Mouse (Mus musculus): ENCODE data around the gene Efna5. TPM values are rescaled to one million over a fixed set of nuclear protein-coding genes. Genes with fewer than 3 reads are reported as not detected.

Efna5 gene
- polyA plus RNA-seq, 1 experiment = 49.7 TPM

- Histone ChIP-seq H3K27ac (ENCODE audit: insufficient read depth, low read length) (peak overlapping the region; percentile 11; the same call in 1 of the 2 replicates), H3K4me3 (ENCODE audit: insufficient read depth, low read length) (no peak overlapping the region), H3K4me1 (ENCODE audit: control insufficient read depth, insufficient read depth, low read length) (no peaks in the 10 kb centered on the region; the same call in 1 of the 2 replicates)
- TF ChIP-seq CTCF (IDR thresholded peaks at IDR 0.05; ENCODE audit: borderline replicate concordance, insufficient read depth, low read length) = no peak
Observed at GRCm38 (mm10) chr17:62590685-62591460, 290.2 kb downstream of the Efna5 start.

- no peak overlapping the region for H3K4me3 ChIP-seq (ENCODE audit: insufficient read depth, low read length)
- TF ChIP-seq CTCF (IDR thresholded peaks at IDR 0.05; ENCODE audit: borderline replicate concordance, insufficient read depth, low read length) (no peak), POLR2A (IDR thresholded peaks at IDR 0.05; ENCODE audit: low read depth, low read length) (no peak)
- H3K4me1 ChIP-seq (ENCODE audit: control insufficient read depth, insufficient read depth, low read length) = no peaks in the 10 kb centered on the region
- H3K27ac ChIP-seq (ENCODE audit: insufficient read depth, low read length) = no peak overlapping the region
Observed at GRCm38 (mm10) chr17:62580127-62580526, 301.0 kb downstream of the Efna5 start.

- TF ChIP-seq POLR2A (IDR thresholded peaks at IDR 0.05; ENCODE audit: low read depth, low read length) (no peak), CTCF (IDR thresholded peaks at IDR 0.05; ENCODE audit: borderline replicate concordance, insufficient read depth, low read length) (no peak)
- no peaks in the 10 kb centered on the region for H3K4me1 ChIP-seq (ENCODE audit: control insufficient read depth, insufficient read depth, low read length)
- no peak overlapping the region for H3K27ac ChIP-seq (ENCODE audit: insufficient read depth, low read length)
- H3K4me3 ChIP-seq (ENCODE audit: insufficient read depth, low read length) = no peak overlapping the region
Observed at GRCm38 (mm10) chr17:62579618-62580017, 301.5 kb downstream of the Efna5 start.

GRCm38 (mm10) chr17:62574499-62575265 is 306.4 kb downstream of the Efna5 start:
- Histone ChIP-seq H3K4me3 (ENCODE audit: insufficient read depth, low read length) (no peak overlapping the region), H3K4me1 (ENCODE audit: control insufficient read depth, insufficient read depth, low read length) (peaks cover 2% of the 10 kb centered on the region; the same call in 1 of the 2 replicates), H3K27ac (ENCODE audit: insufficient read depth, low read length) (no peak overlapping the region)
- TF ChIP-seq CTCF (IDR thresholded peaks at IDR 0.05; ENCODE audit: borderline replicate concordance, insufficient read depth, low read length) (no peak), POLR2A (IDR thresholded peaks at IDR 0.05; ENCODE audit: low read depth, low read length) (no peak)

DNA sequence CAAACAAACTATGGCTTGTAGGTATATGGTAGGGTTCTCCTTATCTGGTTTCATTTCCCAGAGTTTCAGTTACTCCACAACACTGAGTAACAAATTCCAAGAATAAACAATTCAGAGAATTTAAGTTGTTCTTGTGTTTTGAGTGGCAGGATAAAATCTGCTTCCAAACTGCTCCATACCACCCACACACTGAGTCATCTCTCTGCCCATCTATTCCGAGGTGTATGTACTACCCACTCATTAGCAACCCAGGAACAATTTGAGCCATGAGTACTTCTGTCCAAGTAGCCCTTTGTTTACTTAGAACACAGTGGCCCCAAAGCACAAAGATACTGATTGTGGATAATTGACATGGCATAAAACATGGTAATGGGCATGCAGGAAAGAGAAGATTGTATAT is 311.0 kb downstream of the Efna5 start:
- no peak overlapping the region for H3K4me3 ChIP-seq (ENCODE audit: insufficient read depth, low read length)
- H3K4me1 ChIP-seq (ENCODE audit: control insufficient read depth, insufficient read depth, low read length) = peaks cover 2% of the 10 kb centered on the region; the same call in 1 of the 2 replicates
- TF ChIP-seq POLR2A (IDR thresholded peaks at IDR 0.05; ENCODE audit: low read depth, low read length) = no peak
- TF ChIP-seq CTCF (IDR thresholded peaks at IDR 0.05; ENCODE audit: borderline replicate concordance, insufficient read depth, low read length) = no peak
- H3K27ac ChIP-seq (ENCODE audit: insufficient read depth, low read length) = no peak overlapping the region

GRCm38 (mm10) chr17:62568019-62568418 is 313.1 kb downstream of the Efna5 start:
- Histone ChIP-seq H3K27ac (ENCODE audit: insufficient read depth, low read length) (no peak overlapping the region), H3K4me3 (ENCODE audit: insufficient read depth, low read length) (no peak overlapping the region), H3K4me1 (ENCODE audit: control insufficient read depth, insufficient read depth, low read length) (peaks cover 2% of the 10 kb centered on the region; the same call in 1 of the 2 replicates)

DNA sequence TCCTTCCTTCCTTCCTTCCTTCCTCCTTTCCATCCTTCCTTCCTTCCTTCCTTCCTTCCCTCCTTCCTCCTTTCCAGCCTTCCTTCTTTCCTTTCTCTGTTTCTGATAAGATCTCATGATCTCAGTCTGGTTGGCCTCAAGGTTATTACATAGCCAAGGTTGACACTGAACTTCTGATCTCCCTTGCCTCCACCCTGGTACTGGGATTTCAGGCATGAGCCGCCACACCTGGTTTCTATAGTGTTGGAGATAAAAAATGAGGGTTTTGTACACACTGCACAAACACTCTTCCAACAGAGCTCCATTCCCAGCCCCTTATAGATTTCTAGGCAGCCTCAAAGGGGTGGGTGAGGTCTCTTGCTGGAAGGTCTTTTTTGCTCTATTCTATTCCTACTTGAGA is 315.5 kb downstream of the Efna5 start:
- TF ChIP-seq CTCF (IDR thresholded peaks at IDR 0.05; ENCODE audit: borderline replicate concordance, insufficient read depth, low read length) = no peak
- TF ChIP-seq POLR2A (IDR thresholded peaks at IDR 0.05; ENCODE audit: low read depth, low read length) = no peak
- Histone ChIP-seq H3K4me3 (ENCODE audit: insufficient read depth, low read length) (no peak overlapping the region), H3K4me1 (ENCODE audit: control insufficient read depth, insufficient read depth, low read length) (peaks cover 2% of the 10 kb centered on the region; the same call in 1 of the 2 replicates), H3K27ac (ENCODE audit: insufficient read depth, low read length) (no peak overlapping the region)

More at GRCm38 (mm10) chr17:62568019-62568418, 313.1 kb downstream of the Efna5 start:
- no peak for TF ChIP-seq POLR2A (IDR thresholded peaks at IDR 0.05; ENCODE audit: low read depth, low read length)
- no peak for TF ChIP-seq CTCF (IDR thresholded peaks at IDR 0.05; ENCODE audit: borderline replicate concordance, insufficient read depth, low read length)

GRCm38 (mm10) chr17:62562439-62562838 is 318.7 kb downstream of the Efna5 start:
- Histone ChIP-seq H3K4me3 (ENCODE audit: insufficient read depth, low read length) (no peak overlapping the region), H3K27ac (ENCODE audit: insufficient read depth, low read length) (no peak overlapping the region), H3K4me1 (ENCODE audit: control insufficient read depth, insufficient read depth, low read length) (no peaks in the 10 kb centered on the region)
- TF ChIP-seq POLR2A (IDR thresholded peaks at IDR 0.05; ENCODE audit: low read depth, low read length) (no peak), CTCF (IDR thresholded peaks at IDR 0.05; ENCODE audit: borderline replicate concordance, insufficient read depth, low read length) (no peak)

- no peak overlapping the region for H3K27ac ChIP-seq (ENCODE audit: insufficient read depth, low read length)
- peaks cover 3% of the 10 kb centered on the region; the same call in 1 of the 2 replicates for H3K4me1 ChIP-seq (ENCODE audit: control insufficient read depth, insufficient read depth, low read length)
- TF ChIP-seq POLR2A (IDR thresholded peaks at IDR 0.05; ENCODE audit: low read depth, low read length) (no peak), CTCF (IDR thresholded peaks at IDR 0.05; ENCODE audit: borderline replicate concordance, insufficient read depth, low read length) (no peak)
- H3K4me3 ChIP-seq (ENCODE audit: insufficient read depth, low read length) = no peak overlapping the region
Observed at GRCm38 (mm10) chr17:62557215-62557614, 323.9 kb downstream of the Efna5 start.
